Comparison of ENCODE assay signal across 12 mouse cellular contexts in the genomic region with DNA sequence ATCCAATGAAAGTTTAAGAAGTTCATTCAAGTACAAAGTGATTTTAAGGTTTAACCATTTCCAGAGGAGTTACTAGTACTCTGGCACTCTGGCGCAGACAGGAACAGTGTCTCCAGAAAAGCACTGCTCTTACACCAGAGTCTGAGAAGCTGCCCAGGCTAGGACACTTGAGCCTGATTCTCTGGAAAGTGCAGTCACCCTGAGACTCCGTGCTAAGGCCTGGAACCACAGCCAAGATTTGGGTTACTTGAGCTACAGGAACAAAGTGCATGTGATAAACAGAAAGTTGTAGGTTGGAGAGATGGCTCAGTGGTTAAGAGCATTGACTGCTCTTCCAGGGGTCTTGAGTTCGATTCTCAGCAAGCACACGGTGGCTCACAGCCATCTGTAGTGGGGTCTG.
"Had no signal": no experiment of that assay in that cellular context is flagged by ENCODE, and none has a peak within 500 bp of the region (broad histone marks: within the 10 kb centered on the region; RNA-seq: fewer than 3 reads in every experiment).

No protein-coding gene starts in this region.

- H3K27ac ChIP-seq: left cerebral cortex, adult 2 months; limb, embryonic 10.5 days; lung, embryonic 15.5 days; neural tube, embryonic 13.5 days had no signal

- ATAC-seq: intestine, embryonic 16.5 days; liver, postnatal 0 days had no signal

- H3K4me2 ChIP-seq: liver, embryonic 11.5 days; lung, embryonic 15.5 days; neural tube, embryonic 13.5 days had no signal

- H3K9ac ChIP-seq: liver, postnatal 0 days; lung, embryonic 15.5 days; neural tube, embryonic 13.5 days had no signal

- H3K4me3 ChIP-seq: left cerebral cortex, adult 2 months; limb, embryonic 10.5 days; lung, embryonic 15.5 days; neural tube, embryonic 13.5 days had no signal

- H3K36me3 ChIP-seq: lung, embryonic 15.5 days had no signal

- DNase-seq: kidney, postnatal 10 days; liver, postnatal 0 days; lung, postnatal 36 days; midbrain, embryonic 14.5 days; right cerebral cortex, postnatal 14 days; thymus, postnatal 4 days had no signal

- H3K9me3 ChIP-seq: limb, embryonic 10.5 days; lung, embryonic 15.5 days; neural tube, embryonic 13.5 days had no signal

- H3K27me3 ChIP-seq: lung, embryonic 15.5 days; neural tube, embryonic 13.5 days had no signal
